Comparison of ENCODE assay signal across 18 mouse cellular contexts in genomic region chr12:80127191-80127762, GRCm38 (mm10). TPM values are rescaled to one million over a fixed set of nuclear protein-coding genes. Genes with fewer than 3 reads are reported as not detected.
DNase-seq lines count a peak whose midpoint lies in the region; ATAC-seq and TF ChIP-seq lines count a peak whose summit lies in the region.
"Had no signal": no experiment of that assay in that cellular context is flagged by ENCODE, and none has a peak within 500 bp of the region (broad histone marks: within the 10 kb centered on the region; RNA-seq: fewer than 3 reads in every experiment).

No protein-coding gene starts in this region.

- no peak for TF ChIP-seq POLR2A in ES-Bruce4 (IDR thresholded peaks at IDR 0.05; ENCODE audit: insufficient read depth, low read length)

- no peaks in the 10 kb centered on the region for H3K9me3 ChIP-seq in ES-Bruce4 (replicated peaks; ENCODE audit: control insufficient read depth, insufficient read depth, low read length, poor library complexity, severe bottlenecking)
- no peaks in the 10 kb centered on the region for H3K9me3 ChIP-seq in heart, embryonic 12.5 days (replicated peaks)
- H3K9me3 ChIP-seq: neural tube, embryonic 12.5 days had no signal

- peak overlapping the region; percentile 8; the same call in 1 of the 2 replicates for H3K27ac ChIP-seq in ES-Bruce4 (ENCODE audit: insufficient read depth, low read length)
- H3K27ac ChIP-seq in heart, embryonic 12.5 days (ENCODE audit: poor library complexity, severe bottlenecking) = no peak overlapping the region
- H3K27ac ChIP-seq: neural tube, embryonic 12.5 days had no signal

- WGBS in heart, embryonic 12.5 days = 88% methylated on average over 5 of the region's 5 CpGs

- TF ChIP-seq CTCF in ES-Bruce4 (IDR thresholded peaks at IDR 0.05; ENCODE audit: low read depth, low read length) = no peak

- peaks cover 6% of the 10 kb centered on the region for H3K4me1 ChIP-seq in ES-Bruce4 (ENCODE audit: control insufficient read depth, insufficient read depth, low read length)
- H3K4me1 ChIP-seq in heart, embryonic 12.5 days (replicated peaks) = peaks cover 53% of the 10 kb centered on the region

- 0 out of 2 replicates have a peak, but pooled peaks have one; percentile 12 for TF ChIP-seq EP300 in ES-Bruce4 (IDR thresholded peaks at IDR 0.05; ENCODE audit: insufficient read depth, low read depth, low read length)

- DNase-seq in left cerebral cortex, postnatal 4 days = peak; percentile 41
- no peak for DNase-seq in left cerebral cortex, postnatal 36 days (ENCODE audit: low spot score in 2 of 2)
- DNase-seq in R1 (ENCODE audit: low read depth, low spot score) = peak; percentile 91
- no peak for DNase-seq in cerebellum, adult 11-12 months
- DNase-seq: cerebellum, adult 18-20 months; gastrocnemius, postnatal 14 days; heart, postnatal 10 days; kidney, adult 11 months; kidney, postnatal 14 days; lung, adult 18-20 months; right cerebral cortex, postnatal 25 days; thymus, postnatal 4 days had no signal

- H3K9ac ChIP-seq in ES-Bruce4 (ENCODE audit: low read depth, poor library complexity, severe bottlenecking) = no peak overlapping the region
- no peak overlapping the region for H3K9ac ChIP-seq in heart, embryonic 12.5 days
- H3K9ac ChIP-seq: neural tube, embryonic 12.5 days had no signal

- H3K36me3 ChIP-seq in ES-Bruce4 (ENCODE audit: control insufficient read depth, insufficient read depth, low read length, poor library complexity, severe bottlenecking) = no peaks in the 10 kb centered on the region
- H3K36me3 ChIP-seq in heart, embryonic 12.5 days = peaks cover 25% of the 10 kb centered on the region

- H3K4me3 ChIP-seq in ES-Bruce4 (ENCODE audit: low read depth, low read length) = no peak overlapping the region
- no peak overlapping the region for H3K4me3 ChIP-seq in heart, embryonic 12.5 days
- H3K4me3 ChIP-seq: neural tube, embryonic 12.5 days had no signal

- intact Hi-C loops in left cerebral cortex, postnatal 4 days (cut with DNase I) = no loop called here
- intact Hi-C loops in left cerebral cortex, postnatal 36 days (cut with DNase I) = no loop called here

- H3K4me2 ChIP-seq in heart, embryonic 12.5 days = no peak overlapping the region
- H3K4me2 ChIP-seq: neural tube, embryonic 12.5 days had no signal

- no peaks in the 10 kb centered on the region for H3K27me3 ChIP-seq in ES-Bruce4 (ENCODE audit: control insufficient read depth, insufficient read depth, low read length, poor library complexity, severe bottlenecking)
- no peaks in the 10 kb centered on the region for H3K27me3 ChIP-seq in heart, embryonic 12.5 days (replicated peaks)
- H3K27me3 ChIP-seq: neural tube, embryonic 12.5 days had no signal

- ATAC-seq in megakaryocyte, adult 5-6 weeks (ENCODE audit: poor library complexity, severe bottlenecking) = peak; percentile 86
- ATAC-seq in heart, embryonic 12.5 days (ENCODE audit: insufficient number of reproducible peaks, low FRiP score) = no peak
- ATAC-seq: activated CD4-positive, CD25-positive, alpha-beta regulatory T cell, adult 4 months; hindbrain, embryonic 16.5 days had no signal

RNA-seq across cellular contexts. Expression of gene Zfp36l1, which starts 14.5 kb away (rescaled TPM):
- total RNA-seq in left cerebral cortex, postnatal 4 days (2021) = 10 to 100 TPM; 47.2 to 54.4 TPM
- total RNA-seq in left cerebral cortex, postnatal 36 days (2021) = 10 to 100 TPM; 37.3 to 40.0 TPM
- polyA plus RNA-seq in ES-Bruce4 (2011; ENCODE audit: insufficient read depth, insufficient read length, low read depth, missing spikeins) = 71.6 and 75.7 TPM in 2 replicates
- 15.6 and 21.0 TPM in 2 replicates for total RNA-seq in megakaryocyte, adult 5-6 weeks (2015)
- 3.8 and 5.4 TPM in 2 replicates for total RNA-seq in megakaryocyte, adult 5-6 weeks (2017)
- 98.4 and 101 TPM in 2 replicates for polyA plus RNA-seq in heart, embryonic 12.5 days (2016; fragmentation: Nextera tagmentation; extraction: Ambion mirVana)

Comparison
In these comparisons a context has a peak if more than half of its experiments do, and no peak if none do; other contexts are left out.
1. DNase-seq: peak in left cerebral cortex, postnatal 4 days (single experiment) and R1 (single experiment); none in left cerebral cortex, postnatal 36 days (0 of 2) and cerebellum, adult 11-12 months (single experiment).